11 mouse cellular contexts compared by ENCODE assay signal in genomic region chr1:82475821-82476220, GRCm38 (mm10).
DNase-seq lines count a peak whose midpoint lies in the region; ATAC-seq and TF ChIP-seq lines count a peak whose summit lies in the region.
"Had no signal": no experiment of that assay in that cellular context is flagged by ENCODE, and none has a peak within 500 bp of the region (broad histone marks: within the 10 kb centered on the region; RNA-seq: fewer than 3 reads in every experiment).

No protein-coding gene starts in this region.

- H3K4me1 ChIP-seq in embryonic facial prominence, embryonic 14.5 days (ENCODE audit: control insufficient read depth, insufficient read depth, low read length), result 0 out of 2 replicates have a peak, but pooled peaks cover 4% of the 10 kb centered on the region
- peaks cover 39% of the 10 kb centered on the region for H3K4me1 ChIP-seq in forebrain, embryonic 10.5 days
- peaks cover 20% of the 10 kb centered on the region for H3K4me1 ChIP-seq in limb, embryonic 12.5 days (replicated peaks)
- H3K4me1 ChIP-seq: liver, embryonic 15.5 days had no signal

- no peak for TF ChIP-seq CTCF in layer of hippocampus, adult 2 months (conservative IDR thresholded peaks at IDR 0.05)

- no peaks in the 10 kb centered on the region for H3K9me3 ChIP-seq in embryonic facial prominence, embryonic 14.5 days (ENCODE audit: control insufficient read depth, low read length)
- H3K9me3 ChIP-seq in forebrain, embryonic 10.5 days, result no peaks in the 10 kb centered on the region
- H3K9me3 ChIP-seq in limb, embryonic 12.5 days, result no peaks in the 10 kb centered on the region
- H3K9me3 ChIP-seq: liver, embryonic 15.5 days had no signal

- ATAC-seq in embryonic facial prominence, embryonic 14.5 days (ENCODE audit: low read depth), result no peak
- ATAC-seq in limb, embryonic 12.5 days (ENCODE audit: insufficient number of reproducible peaks, insufficient read depth, low FRiP score, low TSS enrichment, low read depth), result no peak
- ATAC-seq: intestine, postnatal 0 days had no signal

- H3K4me2 ChIP-seq in embryonic facial prominence, embryonic 14.5 days (ENCODE audit: low read depth, low read length), result peak overlapping the region; percentile 18; the same call in 1 of the 2 replicates
- H3K4me2 ChIP-seq in limb, embryonic 12.5 days, result peak overlapping the region; percentile 25
- H3K4me2 ChIP-seq: heart, embryonic 11.5 days; liver, embryonic 15.5 days had no signal

- H3K4me3 ChIP-seq in layer of hippocampus, adult 2 months, result peak overlapping the region; percentile 47
- H3K4me3 ChIP-seq in embryonic facial prominence, embryonic 14.5 days (ENCODE audit: low read depth, low read length), result no peak overlapping the region
- no peak overlapping the region for H3K4me3 ChIP-seq in forebrain, embryonic 10.5 days
- no peak overlapping the region for H3K4me3 ChIP-seq in limb, embryonic 12.5 days (replicated peaks)
- H3K4me3 ChIP-seq: liver, embryonic 15.5 days had no signal

- WGBS in embryonic facial prominence, embryonic 14.5 days, result 59% methylated on average over 4 of the region's 4 CpGs
- 80% methylated on average over 4 of the region's 4 CpGs for WGBS in forebrain, embryonic 10.5 days
- WGBS in limb, embryonic 12.5 days, result 80% methylated on average over 4 of the region's 4 CpGs

- no peak overlapping the region for H3K9ac ChIP-seq in embryonic facial prominence, embryonic 14.5 days (ENCODE audit: low read depth, low read length)
- no peak overlapping the region for H3K9ac ChIP-seq in limb, embryonic 12.5 days (replicated peaks)
- H3K9ac ChIP-seq: liver, embryonic 15.5 days had no signal

- H3K36me3 ChIP-seq in embryonic facial prominence, embryonic 14.5 days (ENCODE audit: control insufficient read depth, insufficient read depth, low read length), result no peaks in the 10 kb centered on the region
- no peaks in the 10 kb centered on the region for H3K36me3 ChIP-seq in forebrain, embryonic 10.5 days (replicated peaks)
- H3K36me3 ChIP-seq in limb, embryonic 12.5 days, result no peaks in the 10 kb centered on the region
- H3K36me3 ChIP-seq: liver, embryonic 15.5 days had no signal

- H3K27me3 ChIP-seq in embryonic facial prominence, embryonic 14.5 days (replicated peaks; ENCODE audit: control insufficient read depth, insufficient read depth, low read length), result no peaks in the 10 kb centered on the region
- no peaks in the 10 kb centered on the region for H3K27me3 ChIP-seq in forebrain, embryonic 10.5 days (ENCODE audit: poor library complexity, severe bottlenecking)
- no peaks in the 10 kb centered on the region for H3K27me3 ChIP-seq in limb, embryonic 12.5 days
- H3K27me3 ChIP-seq: liver, embryonic 15.5 days had no signal

- DNase-seq in layer of hippocampus, adult 2 months (ENCODE audit: low spot score in 2 of 2), result no peak
- no peak for DNase-seq in layer of hippocampus, adult 18-20 months (ENCODE audit: low spot score in 2 of 2)
- DNase-seq in embryonic facial prominence, embryonic 14.5 days (ENCODE audit: low spot score), result no peak
- no peak for DNase-seq in forebrain, embryonic 10.5 days (ENCODE audit: extremely low spot score, low spot score)
- DNase-seq in cerebellum, adult 8-10 months, result no peak
- no peak for DNase-seq in spleen, adult 12 weeks (ENCODE audit: low spot score)
- DNase-seq: adrenal gland, postnatal 25 days had no signal

- H3K27ac ChIP-seq in layer of hippocampus, adult 2 months, result no peak overlapping the region
- H3K27ac ChIP-seq in embryonic facial prominence, embryonic 14.5 days (replicated peaks; ENCODE audit: low read depth, low read length), result no peak overlapping the region
- H3K27ac ChIP-seq in forebrain, embryonic 10.5 days, result 0 out of 2 replicates have a peak overlapping the region, but pooled peaks have one; percentile 40
- H3K27ac ChIP-seq in limb, embryonic 12.5 days, result peak overlapping the region; percentile 72; the same call in 1 of the 2 replicates
- H3K27ac ChIP-seq: liver, embryonic 15.5 days had no signal

Comparison
In these comparisons a context has a peak if more than half of its experiments do, and no peak if none do; other contexts are left out.
1. H3K27ac ChIP-seq: peak in forebrain, embryonic 10.5 days (single experiment) and limb, embryonic 12.5 days (single experiment); none in layer of hippocampus, adult 2 months (single experiment) and embryonic facial prominence, embryonic 14.5 days (single experiment).